Mouse (Mus musculus): ENCODE measurements at regions not wholly inside any gene's neighbourhood (a gene's known extent, or its start where the extent isn't known, plus 50 kb on each side); places are given as distances from the start of the nearest gene placed in this dataset.

DNA sequence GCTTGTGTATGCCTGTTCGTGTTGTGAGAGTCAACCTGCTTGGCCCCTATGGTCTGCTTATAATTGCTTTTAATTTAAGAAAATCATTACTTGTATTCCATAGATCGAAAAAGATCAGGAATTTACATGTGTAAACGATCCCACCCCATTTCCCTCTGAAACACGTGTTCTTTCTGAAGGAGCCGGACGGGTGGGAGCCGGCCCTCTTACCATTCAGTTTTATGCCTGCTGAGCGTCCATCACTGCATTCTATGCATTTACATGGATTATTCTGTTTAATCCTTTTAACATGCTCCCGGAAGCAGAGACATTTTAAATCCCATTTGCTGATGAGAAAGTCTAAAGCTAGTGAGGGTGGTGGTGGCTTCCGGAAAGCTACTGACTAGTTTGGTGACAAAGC, 213.8 kb downstream of the Ppp4r2 start:
- no peak for DNase-seq (ENCODE audit: low spot score in 2 of 2)

DNA sequence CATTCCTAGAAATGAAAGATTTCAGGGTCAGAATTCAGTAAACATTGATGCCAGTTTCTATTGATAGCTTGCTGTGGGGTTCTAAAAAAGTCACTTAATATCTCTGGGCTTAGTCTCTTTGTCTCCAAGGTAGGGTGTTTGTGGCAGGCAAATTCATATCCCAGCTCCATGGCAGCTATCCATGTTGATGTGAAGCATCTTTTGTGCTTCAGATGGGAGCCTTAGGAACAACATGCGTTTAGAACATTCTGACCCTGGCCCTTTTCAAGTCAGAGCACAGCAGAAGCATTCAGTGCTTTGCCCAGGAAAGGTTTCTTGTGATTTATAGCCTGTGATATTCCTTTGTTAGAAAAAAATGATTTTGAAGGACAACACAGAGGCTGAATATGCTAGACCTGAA, 215.0 kb downstream of the Ppp4r2 start:
- no peak for DNase-seq (ENCODE audit: low spot score in 2 of 2)

- DNase-seq (ENCODE audit: low spot score in 2 of 2): no peak
These were observed 215.5 kb downstream of the Ppp4r2 start for GRCm38 (mm10) chr6:101048836-101049361.

- DNase-seq (ENCODE audit: low spot score in 2 of 2): no peak
These were observed 221.5 kb downstream of the Ppp4r2 start for GRCm38 (mm10) chr6:101054880-101055279.

GRCm38 (mm10) chr6:101056318-101056717, 222.9 kb downstream of the Ppp4r2 start:
- DNase-seq (ENCODE audit: low spot score in 2 of 2): no peak

GRCm38 (mm10) chr6:101059058-101059457, 225.6 kb downstream of the Ppp4r2 start:
- DNase-seq (ENCODE audit: low spot score in 2 of 2): no peak

GRCm38 (mm10) chr6:101062186-101062585, 228.8 kb downstream of the Ppp4r2 start:
- no peak for DNase-seq (ENCODE audit: low spot score in 2 of 2)

- DNase-seq (ENCODE audit: low spot score in 2 of 2): no peak
These were observed 242.5 kb downstream of the Ppp4r2 start for GRCm38 (mm10) chr6:101075753-101076516.

DNA sequence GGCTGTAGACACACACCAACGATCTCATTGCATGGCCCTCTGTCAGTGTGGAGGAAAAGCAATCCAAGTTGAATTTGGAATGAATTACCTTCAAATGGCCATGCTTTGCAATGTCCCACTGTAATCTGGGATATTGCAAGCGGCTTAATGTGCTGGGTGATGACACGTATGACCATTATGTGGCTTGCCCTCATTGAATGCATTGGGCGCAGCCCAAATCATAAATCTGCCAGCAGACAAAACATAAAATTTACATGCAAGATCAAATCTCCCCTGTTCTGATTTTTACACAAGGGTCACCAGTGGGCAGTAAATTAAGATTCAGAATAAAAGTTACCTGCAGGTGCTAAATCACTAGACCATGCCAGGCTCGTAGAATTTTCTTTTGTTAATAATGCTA, 244.9 kb downstream of the Ppp4r2 start:
- DNase-seq (ENCODE audit: low spot score in 2 of 2): no peak

DNA sequence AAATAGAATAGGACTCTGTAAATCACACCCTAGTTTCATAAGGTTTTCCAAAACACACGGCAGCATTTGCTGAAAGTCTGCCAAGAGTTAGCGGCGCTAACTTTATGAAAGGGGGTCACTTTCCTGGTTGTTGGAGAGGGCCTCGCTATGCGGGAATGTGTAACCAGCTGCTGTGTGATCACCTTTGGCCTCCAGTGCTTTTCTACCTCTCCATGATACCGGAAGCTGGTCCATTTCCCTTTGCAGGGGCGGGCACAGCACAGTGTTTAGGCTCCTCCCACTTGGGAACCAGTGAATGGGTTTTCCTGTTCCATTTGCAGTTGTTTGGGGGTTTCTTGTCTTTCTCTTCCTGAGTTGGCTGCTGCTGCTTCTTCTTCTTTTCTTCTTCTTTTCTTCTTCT, 250.3 kb downstream of the Ppp4r2 start:
- DNase-seq (ENCODE audit: low spot score in 2 of 2): no peak

DNA sequence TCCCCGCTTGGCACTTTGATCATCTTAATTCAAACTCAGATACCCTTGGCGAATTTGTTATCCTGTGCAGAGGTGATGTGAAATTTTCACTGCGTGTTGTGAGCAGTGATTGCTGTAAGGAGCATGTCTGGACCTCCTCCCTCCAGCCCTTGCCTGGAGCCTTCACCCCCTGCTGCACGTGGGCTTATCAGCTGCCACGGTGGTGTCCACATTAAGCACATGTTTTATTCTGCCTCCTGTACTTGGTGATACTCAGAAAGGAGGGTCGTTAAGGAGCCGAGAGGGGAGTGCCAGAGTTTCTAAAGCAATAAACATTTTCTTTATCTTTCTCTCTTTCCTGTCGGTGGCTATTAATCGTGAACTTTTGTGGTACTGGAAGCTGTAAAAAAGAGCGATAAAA, 258.8 kb downstream of the Ppp4r2 start:
- DNase-seq (ENCODE audit: low spot score in 2 of 2): no peak
